Mouse (Mus musculus): ENCODE results near the gene Sec14l1. TPM values are rescaled to one million over a fixed set of nuclear protein-coding genes. Genes with fewer than 3 reads are reported as not detected.
A peak's percentile ranks its signal among the peaks of the same experiment; 100 is the strongest.

Gene Sec14l1
- polyA plus RNA-seq, 1 experiment from 2014 or later: 9.2 TPM

DNA sequence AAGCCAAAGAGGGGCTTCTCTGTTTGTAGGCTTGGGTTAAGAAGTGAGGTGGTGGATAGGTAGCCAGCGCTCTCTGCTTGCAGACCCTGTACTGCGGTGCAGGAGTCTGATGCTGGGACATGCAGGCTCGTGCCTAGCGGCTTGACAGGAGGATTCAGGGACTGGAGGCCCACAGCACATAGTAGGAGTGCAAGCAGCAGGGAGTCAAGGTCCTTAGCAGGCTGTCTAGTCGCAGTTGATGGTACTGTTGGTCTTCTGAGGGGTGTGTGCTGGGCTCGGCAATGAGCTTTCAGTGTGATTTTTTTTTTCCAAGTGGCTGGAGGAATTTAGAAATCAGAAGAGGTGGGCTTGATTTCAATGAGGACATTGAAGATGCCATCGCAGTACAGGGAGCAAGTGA, 36.5 kb downstream of the Sec14l1 start:
- DNase-seq: no peak
- ATAC-seq: no peak
- Histone ChIP-seq H3K9ac (replicated peaks) (no peak overlapping the region), H3K36me3 (replicated peaks; ENCODE audit: insufficient read depth, low read length) (peaks cover 63% of the 10 kb centered on the region), H3K27me3 (ENCODE audit: insufficient read depth, low read length) (no peaks in the 10 kb centered on the region), H3K4me1 (ENCODE audit: insufficient read depth) (no peaks in the 10 kb centered on the region), H3K4me3 (ENCODE audit: low read depth, low read length) (no peak overlapping the region), H3K9me3 (ENCODE audit: low read length) (no peaks in the 10 kb centered on the region), H3K27ac (ENCODE audit: low read depth) (no peak overlapping the region), H3K4me2 (ENCODE audit: low read depth, low read length) (no peak overlapping the region)
- WGBS (ENCODE audit: insufficient replicate concordance): 94% methylated on average over 7 of the region's 7 CpGs
- TF ChIP-seq EP300 (IDR thresholded peaks at IDR 0.05; ENCODE audit: low read depth) (no peak), CTCF (IDR thresholded peaks at IDR 0.05; ENCODE audit: low read depth) (no peak)

DNA sequence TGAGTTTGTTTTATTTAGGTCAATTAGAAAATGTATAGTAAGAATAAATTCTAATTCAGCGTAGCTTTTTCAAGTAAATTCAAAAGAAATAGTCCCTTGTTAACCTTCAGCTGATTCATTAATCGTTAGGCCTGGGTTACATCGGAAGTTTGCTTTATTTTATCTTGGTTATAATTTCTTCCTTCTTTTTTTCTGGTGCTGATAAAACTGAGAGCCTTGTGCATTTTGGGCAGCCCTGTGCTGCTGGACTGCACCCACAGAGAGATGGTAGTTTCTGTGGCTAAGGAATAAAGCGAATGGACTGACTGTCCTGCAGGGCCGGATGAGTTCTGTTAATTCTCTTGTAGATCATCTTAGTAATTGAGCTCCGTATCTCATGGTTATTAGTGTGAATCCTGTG, 37.6 kb downstream of the Sec14l1 start:
- 82% methylated on average over 6 of the region's 6 CpGs for WGBS (ENCODE audit: insufficient replicate concordance)
- H3K27me3 ChIP-seq (ENCODE audit: insufficient read depth, low read length): no peaks in the 10 kb centered on the region
- H3K36me3 ChIP-seq (replicated peaks; ENCODE audit: insufficient read depth, low read length): peaks cover 65% of the 10 kb centered on the region
- no peak for TF ChIP-seq EP300 (IDR thresholded peaks at IDR 0.05; ENCODE audit: low read depth)
- no peak for TF ChIP-seq CTCF (IDR thresholded peaks at IDR 0.05; ENCODE audit: low read depth)
- no peaks in the 10 kb centered on the region for H3K9me3 ChIP-seq (ENCODE audit: low read length)
- H3K4me1 ChIP-seq (ENCODE audit: insufficient read depth): no peaks in the 10 kb centered on the region
- no peak overlapping the region for H3K4me3 ChIP-seq (ENCODE audit: low read depth, low read length)
- H3K27ac ChIP-seq (ENCODE audit: low read depth): no peak overlapping the region
- no peak for ATAC-seq
- no peak for DNase-seq
- no peak overlapping the region for H3K9ac ChIP-seq (replicated peaks)
- no peak overlapping the region for H3K4me2 ChIP-seq (ENCODE audit: low read depth, low read length)

DNA sequence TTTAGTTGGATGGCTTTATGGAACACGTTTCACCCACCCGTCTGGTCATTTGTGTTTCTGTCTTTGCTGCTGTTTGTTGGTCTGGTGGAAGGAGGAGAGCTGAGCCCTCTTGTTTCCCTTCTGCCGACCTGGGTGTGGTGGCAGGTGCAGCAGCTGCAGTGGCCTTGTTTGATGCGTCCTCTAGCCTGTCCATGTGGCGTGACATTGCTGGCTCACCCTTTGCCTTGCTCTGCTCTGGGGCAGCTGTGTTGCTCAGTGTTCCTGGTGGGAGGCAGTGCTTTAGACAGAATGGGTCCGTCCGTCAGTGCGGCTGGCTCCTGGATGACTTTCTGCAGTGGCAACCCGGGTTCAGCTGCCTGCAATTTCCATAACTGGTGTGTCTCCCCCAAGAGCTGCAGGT, 38.6 kb downstream of the Sec14l1 start:
- Histone ChIP-seq H3K27ac (ENCODE audit: low read depth) (no peak overlapping the region), H3K36me3 (replicated peaks; ENCODE audit: insufficient read depth, low read length) (peaks cover 62% of the 10 kb centered on the region), H3K4me2 (ENCODE audit: low read depth, low read length) (no peak overlapping the region), H3K9me3 (ENCODE audit: low read length) (no peaks in the 10 kb centered on the region), H3K4me1 (ENCODE audit: insufficient read depth) (no peaks in the 10 kb centered on the region), H3K27me3 (ENCODE audit: insufficient read depth, low read length) (no peaks in the 10 kb centered on the region), H3K4me3 (ENCODE audit: low read depth, low read length) (no peak overlapping the region), H3K9ac (replicated peaks) (no peak overlapping the region)
- no peak for ATAC-seq
- WGBS (ENCODE audit: insufficient replicate concordance): 82% methylated on average over 9 of the region's 9 CpGs
- no peak for TF ChIP-seq EP300 (IDR thresholded peaks at IDR 0.05; ENCODE audit: low read depth)
- TF ChIP-seq CTCF (IDR thresholded peaks at IDR 0.05; ENCODE audit: low read depth): no peak
- DNase-seq: no peak

DNA sequence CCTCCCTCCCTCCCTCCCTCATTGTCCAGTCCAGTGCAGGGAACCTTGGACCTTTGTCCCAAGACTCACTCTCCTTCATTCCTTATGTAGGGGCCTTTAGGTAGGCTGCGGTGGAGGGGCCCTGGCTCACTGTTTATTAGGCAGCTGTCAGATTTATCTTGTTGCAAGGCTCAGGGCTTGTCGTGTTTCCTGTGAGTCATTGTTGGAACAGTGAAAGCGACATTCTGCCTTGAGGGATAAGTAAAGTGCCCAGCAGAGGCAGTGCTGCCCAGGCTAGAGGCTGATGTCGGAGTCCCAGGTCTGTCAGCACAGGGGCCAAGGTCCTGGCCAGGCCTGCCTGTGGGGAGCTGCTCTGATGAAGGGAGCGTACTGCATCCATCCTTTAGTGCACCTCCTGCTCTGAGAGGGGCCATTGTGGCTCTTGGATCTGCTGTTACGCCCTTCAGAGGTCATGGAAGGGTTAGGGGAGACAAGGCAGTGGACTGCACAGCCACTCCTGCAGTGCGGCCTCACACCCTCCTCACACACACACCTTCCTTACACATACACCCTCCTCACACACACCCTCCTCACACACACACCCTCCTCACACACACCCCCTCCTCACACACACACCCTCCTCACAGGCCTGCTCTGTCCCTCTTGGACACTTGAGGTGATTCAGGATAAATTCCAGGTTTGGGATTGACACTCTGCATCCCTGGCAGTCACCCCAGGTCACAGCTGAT, 39.3 kb downstream of the Sec14l1 start:
- Histone ChIP-seq H3K4me2 (ENCODE audit: low read depth, low read length) (no peak overlapping the region), H3K27ac (ENCODE audit: low read depth) (no peak overlapping the region), H3K36me3 (replicated peaks; ENCODE audit: insufficient read depth, low read length) (peaks cover 56% of the 10 kb centered on the region), H3K9me3 (ENCODE audit: low read length) (no peaks in the 10 kb centered on the region), H3K4me3 (ENCODE audit: low read depth, low read length) (no peak overlapping the region), H3K9ac (replicated peaks) (no peak overlapping the region), H3K27me3 (ENCODE audit: insufficient read depth, low read length) (no peaks in the 10 kb centered on the region), H3K4me1 (ENCODE audit: insufficient read depth) (no peaks in the 10 kb centered on the region)
- no peak for TF ChIP-seq EP300 (IDR thresholded peaks at IDR 0.05; ENCODE audit: low read depth)
- peak; percentile 23 for TF ChIP-seq CTCF (IDR thresholded peaks at IDR 0.05; ENCODE audit: low read depth)
- WGBS (ENCODE audit: insufficient replicate concordance): 56% methylated on average over 7 of the region's 7 CpGs
- ATAC-seq: peak; percentile 15; the same call in 1 of the 2 replicates
- DNase-seq: no peak

DNA sequence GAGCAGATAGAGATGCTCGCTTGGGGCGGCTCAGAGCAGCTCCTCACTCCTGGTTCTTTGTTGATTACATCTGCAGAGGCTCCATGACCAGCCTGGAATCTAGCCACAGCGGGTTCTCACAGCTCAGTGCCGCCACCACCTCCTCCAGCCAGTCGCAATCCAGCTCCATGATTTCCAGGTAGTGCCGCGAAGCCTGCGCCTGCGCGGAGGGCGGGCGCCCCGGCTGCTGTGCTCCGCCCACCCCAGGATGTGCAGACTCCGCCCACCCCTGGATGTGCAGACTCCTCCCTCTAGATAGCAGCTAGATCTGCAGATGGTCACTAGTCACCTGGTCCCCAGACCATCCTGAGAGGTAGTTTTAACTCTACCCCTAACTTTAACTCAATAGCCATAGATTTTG, 41.8 kb downstream of the Sec14l1 start:
- no peak for TF ChIP-seq CTCF (IDR thresholded peaks at IDR 0.05; ENCODE audit: low read depth)
- no peak for TF ChIP-seq EP300 (IDR thresholded peaks at IDR 0.05; ENCODE audit: low read depth)
- Histone ChIP-seq H3K27me3 (ENCODE audit: insufficient read depth, low read length) (no peaks in the 10 kb centered on the region), H3K9me3 (ENCODE audit: low read length) (no peaks in the 10 kb centered on the region), H3K4me2 (ENCODE audit: low read depth, low read length) (no peak overlapping the region), H3K4me3 (ENCODE audit: low read depth, low read length) (no peak overlapping the region), H3K27ac (ENCODE audit: low read depth) (no peak overlapping the region), H3K36me3 (replicated peaks; ENCODE audit: insufficient read depth, low read length) (peaks cover 33% of the 10 kb centered on the region), H3K9ac (replicated peaks) (no peak overlapping the region), H3K4me1 (ENCODE audit: insufficient read depth) (no peaks in the 10 kb centered on the region)
- peak; percentile 70 for DNase-seq
- peak; percentile 67 for ATAC-seq
- WGBS (ENCODE audit: insufficient replicate concordance): 54% methylated on average over 15 of the region's 15 CpGs

DNA sequence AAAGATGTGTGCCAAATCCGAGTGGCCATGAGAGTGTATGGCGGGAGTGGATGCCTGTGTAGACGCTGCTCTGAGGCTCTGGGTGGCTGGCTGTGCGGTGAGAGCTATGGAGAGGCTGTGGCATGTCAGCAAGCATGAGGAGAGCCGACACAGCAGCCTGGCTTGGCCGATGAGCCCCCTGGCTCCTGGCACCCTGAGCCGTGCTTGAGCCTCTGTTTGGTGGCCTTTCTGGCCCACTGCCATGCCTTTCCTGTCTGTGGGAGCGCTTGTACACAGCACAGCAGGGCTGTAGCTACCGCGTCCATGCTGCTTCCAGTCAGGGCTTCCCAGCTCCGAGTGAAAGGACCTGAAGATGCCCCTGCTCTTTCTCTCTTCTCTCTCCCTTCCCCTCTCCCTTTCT, 43.4 kb downstream of the Sec14l1 start:
- ATAC-seq: no peak
- no peak for DNase-seq
- no peaks in the 10 kb centered on the region for H3K4me1 ChIP-seq (ENCODE audit: insufficient read depth)
- 84% methylated on average over 11 of the region's 11 CpGs for WGBS (ENCODE audit: insufficient replicate concordance)
- no peaks in the 10 kb centered on the region for H3K27me3 ChIP-seq (ENCODE audit: insufficient read depth, low read length)
- TF ChIP-seq EP300 (IDR thresholded peaks at IDR 0.05; ENCODE audit: low read depth) (no peak), CTCF (IDR thresholded peaks at IDR 0.05; ENCODE audit: low read depth) (no peak)
- no peak overlapping the region for H3K4me3 ChIP-seq (ENCODE audit: low read depth, low read length)
- no peak overlapping the region for H3K4me2 ChIP-seq (ENCODE audit: low read depth, low read length)
- H3K9ac ChIP-seq (replicated peaks): no peak overlapping the region
- H3K27ac ChIP-seq (ENCODE audit: low read depth): no peak overlapping the region
- peaks cover 32% of the 10 kb centered on the region for H3K36me3 ChIP-seq (replicated peaks; ENCODE audit: insufficient read depth, low read length)
- no peaks in the 10 kb centered on the region for H3K9me3 ChIP-seq (ENCODE audit: low read length)

Data from liver, postnatal 0 days (tissue).